Mouse (Mus musculus) liver, postnatal 0 days (tissue): ENCODE data around the gene Wdfy1.

Source experiments
- CTCF ChIP-seq: sonication (generic); IDR thresholded peaks from 2 replicates; pipeline ENCODE4 v1.5.1; 2016; ENCODE audit warnings: antibody characterized with exemption, low read depth
- EP300 ChIP-seq: IDR thresholded peaks from 2 replicates; pipeline ENCODE4 v1.6.1; 2016; ENCODE audit warnings: antibody characterized with exemption, low read depth, mild to moderate bottlenecking

DNA sequence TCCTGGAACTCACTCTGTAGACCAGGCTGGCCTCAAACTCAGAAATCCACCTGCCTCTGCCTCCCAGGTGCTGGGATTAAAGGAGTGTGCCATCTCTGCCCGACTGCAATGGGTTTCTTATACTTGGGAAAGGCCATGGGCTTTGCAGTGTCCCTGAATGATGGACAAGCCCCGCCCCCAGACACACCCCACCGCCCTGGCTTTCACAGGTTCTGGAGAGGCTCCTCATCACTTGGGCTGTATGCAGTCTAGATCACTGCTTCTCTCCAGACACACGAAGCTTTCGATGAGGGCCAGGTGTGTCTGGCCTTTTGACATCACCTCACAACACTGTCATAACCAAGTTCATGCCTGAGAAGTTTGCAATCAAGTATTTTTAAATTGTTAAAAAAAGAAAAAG, 79.0 kb downstream of the Wdfy1 start:
- TF ChIP-seq CTCF (no peak), EP300 (no peak)
